8 mouse cellular contexts compared by ENCODE assay signal in the genomic region with DNA sequence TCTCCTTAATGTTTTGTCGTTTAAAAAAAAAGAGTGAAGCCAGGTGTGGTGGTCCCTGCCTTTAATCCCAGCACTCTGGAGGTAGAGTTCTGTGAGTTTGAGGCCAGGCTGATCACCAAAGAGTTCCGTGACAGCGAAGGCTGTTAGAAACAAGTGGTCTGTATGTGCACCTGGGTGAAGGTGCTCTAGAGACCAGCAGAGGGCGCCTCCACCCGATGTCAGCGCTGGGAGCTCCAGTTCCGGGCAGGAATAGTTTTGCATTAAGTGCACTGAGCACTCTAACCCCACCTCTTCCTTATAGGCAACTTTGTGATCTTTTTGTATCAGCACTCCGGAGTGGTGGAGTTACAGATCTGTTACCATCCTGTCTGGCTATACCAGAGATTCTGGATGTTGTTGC. TPM values are rescaled to one million over a fixed set of nuclear protein-coding genes. Genes with fewer than 3 reads are reported as not detected.
A peak's percentile ranks its signal among the peaks of the same experiment; 100 is the strongest.
DNase-seq lines count a peak whose midpoint lies in the region; ATAC-seq and TF ChIP-seq lines count a peak whose summit lies in the region.

No protein-coding gene starts in this region.

- H3K4me3 ChIP-seq in cerebellum, adult 2 months (replicated peaks; ENCODE audit: insufficient read depth, low read depth, low read length), result no peak overlapping the region
- H3K4me3 ChIP-seq in intestine, embryonic 15.5 days (replicated peaks), result peak overlapping the region; percentile 66
- H3K4me3 ChIP-seq in lung, embryonic 14.5 days (ENCODE audit: low read depth, low read length), result peak overlapping the region; percentile 67
- peak overlapping the region; percentile 12; the same call in 1 of the 2 replicates for H3K4me3 ChIP-seq in olfactory bulb, adult 2 months (ENCODE audit: insufficient read depth, low read depth, low read length)

- DNase-seq in right cerebral cortex, postnatal 14 days, result peak; percentile 51
- no peak for DNase-seq in right cerebral cortex, postnatal 36 days (ENCODE audit: low spot score in 2 of 2)
- peak; percentile 32 to 47 for DNase-seq in cerebellum, adult 2 months
- DNase-seq in forelimb bud, embryonic 11.5 days (ENCODE audit: low read depth, low spot score), result peak; percentile 51
- DNase-seq in lung, embryonic 14.5 days, result peak; percentile 79
- no peak for DNase-seq in urinary bladder, postnatal 10 days (ENCODE audit: low spot score)

- peak overlapping the region; percentile 92 for H3K4me2 ChIP-seq in intestine, embryonic 15.5 days (replicated peaks)
- H3K4me2 ChIP-seq in lung, embryonic 14.5 days, result peak overlapping the region; percentile 91

- no peak overlapping the region for H3K9ac ChIP-seq in intestine, embryonic 15.5 days
- no peak overlapping the region for H3K9ac ChIP-seq in lung, embryonic 14.5 days

- WGBS in cerebellum, adult 2 months, result 40% methylated on average over 8 of the region's 8 CpGs
- WGBS in intestine, embryonic 15.5 days, result 37% methylated on average over 8 of the region's 8 CpGs
- WGBS in lung, embryonic 14.5 days, result 33% methylated on average over 8 of the region's 8 CpGs
- 36% methylated on average over 8 of the region's 8 CpGs for WGBS in olfactory bulb, adult 2 months

- H3K9me3 ChIP-seq in intestine, embryonic 15.5 days, result no peaks in the 10 kb centered on the region
- H3K9me3 ChIP-seq in lung, embryonic 14.5 days (ENCODE audit: low read depth, low read length), result no peaks in the 10 kb centered on the region

- no peak for TF ChIP-seq POLR2A in cerebellum, adult 2 months (IDR thresholded peaks at IDR 0.05; ENCODE audit: borderline replicate concordance, insufficient read depth, low read length)
- no peak for TF ChIP-seq POLR2A in olfactory bulb, adult 2 months (IDR thresholded peaks at IDR 0.05; ENCODE audit: insufficient read depth, low read depth, low read length)

- H3K36me3 ChIP-seq in intestine, embryonic 15.5 days, result no peaks in the 10 kb centered on the region
- H3K36me3 ChIP-seq in lung, embryonic 14.5 days (ENCODE audit: insufficient read depth), result peaks cover 17% of the 10 kb centered on the region

- no peaks in the 10 kb centered on the region for H3K27me3 ChIP-seq in cerebellum, adult 2 months (ENCODE audit: control insufficient read depth, insufficient read depth, low read length)
- H3K27me3 ChIP-seq in intestine, embryonic 15.5 days (replicated peaks), result no peaks in the 10 kb centered on the region
- H3K27me3 ChIP-seq in lung, embryonic 14.5 days (ENCODE audit: insufficient read depth, low read length), result no peaks in the 10 kb centered on the region

- no peak overlapping the region for H3K27ac ChIP-seq in cerebellum, adult 2 months (ENCODE audit: insufficient read depth, low read length)
- H3K27ac ChIP-seq in intestine, embryonic 15.5 days, result no peak overlapping the region
- H3K27ac ChIP-seq in lung, embryonic 14.5 days (ENCODE audit: low read depth), result no peak overlapping the region
- no peak overlapping the region for H3K27ac ChIP-seq in olfactory bulb, adult 2 months (ENCODE audit: insufficient read depth, low read depth, low read length)

- ATAC-seq in intestine, embryonic 15.5 days, result no peak
- 0 out of 2 replicates have a peak, but pooled peaks have one; percentile 10 for ATAC-seq in lung, embryonic 14.5 days (ENCODE audit: insufficient read depth)

- TF ChIP-seq CTCF in cerebellum, adult 2 months (IDR thresholded peaks at IDR 0.05; ENCODE audit: borderline replicate concordance, insufficient read depth, low read depth, low read length), result peak; percentile 57
- TF ChIP-seq CTCF in lung, embryonic 14.5 days (IDR thresholded peaks at IDR 0.05; ENCODE audit: low read depth), result peak; percentile 75
- peak; percentile 58; the same call in 1 of the 2 replicates for TF ChIP-seq CTCF in olfactory bulb, adult 2 months (IDR thresholded peaks at IDR 0.05; ENCODE audit: insufficient read depth, low read depth, low read length)

- peaks cover 13% of the 10 kb centered on the region for H3K4me1 ChIP-seq in cerebellum, adult 2 months (ENCODE audit: control insufficient read depth, insufficient read depth, low read length)
- H3K4me1 ChIP-seq in intestine, embryonic 15.5 days (replicated peaks), result peaks cover 18% of the 10 kb centered on the region
- 0 out of 2 replicates have a peak, but pooled peaks cover 5% of the 10 kb centered on the region for H3K4me1 ChIP-seq in lung, embryonic 14.5 days (ENCODE audit: insufficient read depth)
- H3K4me1 ChIP-seq in olfactory bulb, adult 2 months (ENCODE audit: control insufficient read depth, insufficient read depth, low read length), result peaks cover 10% of the 10 kb centered on the region

RNA-seq across cellular contexts. Expression of gene Klhl22, which starts 1.2 kb away (rescaled TPM):
- 101 and 106 TPM in 2 replicates for polyA plus RNA-seq in cerebellum, adult 2 months (2012; rRNA removed)
- polyA plus RNA-seq in intestine, embryonic 15.5 days (2015; fragmentation: Nextera tagmentation; extraction: Ambion mirVana), result 52.3 and 55.6 TPM in 2 replicates
- 67.0 and 70.7 TPM in 2 replicates for polyA plus RNA-seq in lung, embryonic 14.5 days (2014; fragmentation: Nextera tagmentation; extraction: Ambion mirVana)
- polyA plus RNA-seq in olfactory bulb, adult 2 months (2012; ENCODE audit: insufficient read depth, insufficient read length, low replicate concordance, missing spikeins), result not detected in 2 replicates

RNA-seq across cellular contexts. Expression of gene Med15, which starts 28.0 kb away (rescaled TPM):
- 73.1 and 78.7 TPM in 2 replicates for polyA plus RNA-seq in cerebellum, adult 2 months (2012; rRNA removed)
- polyA plus RNA-seq in intestine, embryonic 15.5 days (2015; fragmentation: Nextera tagmentation; extraction: Ambion mirVana), result 38.0 and 43.0 TPM in 2 replicates
- 40.8 and 46.0 TPM in 2 replicates for polyA plus RNA-seq in lung, embryonic 14.5 days (2014; fragmentation: Nextera tagmentation; extraction: Ambion mirVana)
- polyA plus RNA-seq in olfactory bulb, adult 2 months (2012; ENCODE audit: insufficient read depth, insufficient read length, low replicate concordance, missing spikeins), result not detected in 2 replicates

RNA-seq across cellular contexts. Expression of gene Scarf2, which starts 36.4 kb away (rescaled TPM):
- 2.1 and 2.5 TPM in 2 replicates for polyA plus RNA-seq in cerebellum, adult 2 months (2012; rRNA removed)
- 11.5 and 11.7 TPM in 2 replicates for polyA plus RNA-seq in intestine, embryonic 15.5 days (2015; fragmentation: Nextera tagmentation; extraction: Ambion mirVana)
- polyA plus RNA-seq in lung, embryonic 14.5 days (2014; fragmentation: Nextera tagmentation; extraction: Ambion mirVana), result 32.7 and 36.3 TPM in 2 replicates
- polyA plus RNA-seq in olfactory bulb, adult 2 months (2012; ENCODE audit: insufficient read depth, insufficient read length, low replicate concordance, missing spikeins), result not detected in 2 replicates

Comparison
In these comparisons a context has a peak if more than half of its experiments do, and no peak if none do; other contexts are left out.
1. DNase-seq: peak in right cerebral cortex, postnatal 14 days (single experiment), cerebellum, adult 2 months (2 of 2), forelimb bud, embryonic 11.5 days (single experiment) and lung, embryonic 14.5 days (single experiment); none in right cerebral cortex, postnatal 36 days (0 of 2) and urinary bladder, postnatal 10 days (single experiment).
2. RNA of gene Med15, which starts 28.0 kb away (polyA plus RNA-seq): 73.1 to 78.7 TPM in cerebellum, adult 2 months, 40.8 to 46.0 TPM in lung, embryonic 14.5 days and 38.0 to 43.0 TPM in intestine, embryonic 15.5 days; not detected in olfactory bulb, adult 2 months; every median in the first group is over 10 times any median in the second.
3. Peak in every context shown above with its lines, with median percentiles within 50 percentile points of each other: CTCF ChIP-seq.